Mouse (Mus musculus) liver, embryonic 15.5 days (tissue): ENCODE results near the gene Atp13a1. TPM values are rescaled to one million over a fixed set of nuclear protein-coding genes. Genes with fewer than 3 reads are reported as not detected.

Experiments
- ATAC-seq: fragments of 200-750 bp; cut with Nextera tagmentation; 2 replicates; pipeline ENCODE4 v1.8.0; 2017; ENCODE audit warnings: moderate number of reproducible peaks, mild to moderate bottlenecking, moderate library complexity; ENCODE audit not compliant: insufficient read depth
- H3K27ac ChIP-seq: fragments of 300-500 bp; sonication (generic); replicated peaks from 2 replicates; pipeline ENCODE4 v1.5.1; 2015; ENCODE audit warnings: mild to moderate bottlenecking, inconsistent platforms
- H3K27me3 ChIP-seq: fragments of 300-500 bp; sonication (generic); 2 replicates; pipeline ENCODE4 v1.6.1; 2015; ENCODE audit warnings: mild to moderate bottlenecking, inconsistent platforms
- H3K36me3 ChIP-seq: fragments of 300-500 bp; sonication (generic); replicated peaks from 2 replicates; pipeline ENCODE4 v1.6.1; 2015; ENCODE audit warnings: moderate library complexity, mild to moderate bottlenecking, inconsistent platforms
- H3K4me1 ChIP-seq: fragments of 300-500 bp; sonication (generic); replicated peaks from 2 replicates; pipeline ENCODE4 v1.6.1; 2015; ENCODE audit warnings: inconsistent platforms
- H3K4me2 ChIP-seq: fragments of 300-500 bp; sonication (generic); 2 replicates; pipeline ENCODE4 v1.6.1; 2015; ENCODE audit warnings: moderate library complexity, mild to moderate bottlenecking, inconsistent platforms
- H3K4me3 ChIP-seq: fragments of 300-500 bp; sonication (generic); replicated peaks from 2 replicates; pipeline ENCODE4 v1.5.1; 2015; ENCODE audit warnings: mild to moderate bottlenecking, inconsistent platforms
- H3K9ac ChIP-seq: fragments of 300-500 bp; sonication (generic); 2 replicates; pipeline ENCODE4 v1.6.1; 2015; ENCODE audit warnings: moderate library complexity, mild to moderate bottlenecking, inconsistent platforms
- H3K9me3 ChIP-seq: fragments of 300-500 bp; sonication (generic); replicated peaks from 2 replicates; pipeline ENCODE4 v1.6.1; 2016; ENCODE audit warnings: inconsistent platforms
- WGBS: fragments of 180-500 bp; shearing (Covaris S2); methylation state at CpG from one replicate; pipeline ENCODE4 v1.1.7; 2015; ENCODE audit warnings: mixed read lengths; ENCODE audit not compliant: insufficient replicate concordance; 5-methylcytosine and 5-hydroxymethylcytosine counted together
- polyA plus RNA-seq: library from polyadenylated mRNA; unstranded; fragments of >200 nt; fragmentation: Nextera tagmentation; extraction: Ambion mirVana; gene quantifications from 2 replicates; pipeline ENCODE4 v1.2.1, GENCODE M21; 2015

The Atp13a1 gene
- polyA plus RNA-seq, 1 experiment from 2014 or later, result 19.6 TPM

- Histone ChIP-seq H3K36me3 (peaks cover 29% of the 10 kb centered on the region), H3K4me2 (no peak overlapping the region), H3K27ac (no peak overlapping the region), H3K27me3 (no peaks in the 10 kb centered on the region), H3K4me1 (no peaks in the 10 kb centered on the region), H3K4me3 (no peak overlapping the region), H3K9ac (no peak overlapping the region), H3K9me3 (no peaks in the 10 kb centered on the region)
- WGBS, result 65% methylated on average over 2 of the region's 2 CpGs
- ATAC-seq, result no peak
These were observed 23.9 kb downstream of the Atp13a1 start for GRCm38 (mm10) chr8:69814881-69815280.

GRCm38 (mm10) chr8:69815396-69815795 is 24.4 kb downstream of the Atp13a1 start:
- Histone ChIP-seq H3K9ac (no peak overlapping the region), H3K4me3 (no peak overlapping the region), H3K27me3 (no peaks in the 10 kb centered on the region), H3K4me2 (no peak overlapping the region), H3K4me1 (no peaks in the 10 kb centered on the region), H3K27ac (no peak overlapping the region), H3K36me3 (peaks cover 29% of the 10 kb centered on the region), H3K9me3 (no peaks in the 10 kb centered on the region)
- WGBS, result 75% methylated on average over 4 of the region's 4 CpGs
- ATAC-seq, result no peak

GRCm38 (mm10) chr8:69820466-69820865 is 29.5 kb downstream of the Atp13a1 start:
- Histone ChIP-seq H3K27me3 (peaks cover 9% of the 10 kb centered on the region; the same call in 1 of the 2 replicates), H3K27ac (no peak overlapping the region), H3K4me2 (no peak overlapping the region), H3K9me3 (no peaks in the 10 kb centered on the region), H3K4me1 (peaks cover 13% of the 10 kb centered on the region), H3K36me3 (peaks cover 8% of the 10 kb centered on the region), H3K4me3 (no peak overlapping the region), H3K9ac (no peak overlapping the region)
- 72% methylated on average over 9 of the region's 9 CpGs for WGBS
- no peak for ATAC-seq

GRCm38 (mm10) chr8:69821971-69822385 is 31.0 kb downstream of the Atp13a1 start:
- under 1% methylated on average over 20 of the region's 22 CpGs for WGBS
- Histone ChIP-seq H3K36me3 (peaks cover 6% of the 10 kb centered on the region), H3K4me2 (peak overlapping the region; percentile 79), H3K27me3 (peaks cover 9% of the 10 kb centered on the region; the same call in 1 of the 2 replicates), H3K27ac (no peak overlapping the region), H3K9ac (peak overlapping the region; percentile 39; the same call in 1 of the 2 replicates), H3K4me3 (peak overlapping the region; percentile 53), H3K4me1 (peaks cover 13% of the 10 kb centered on the region), H3K9me3 (no peaks in the 10 kb centered on the region)
- no peak for ATAC-seq

- H3K4me2 ChIP-seq, result peak within 1 kb of the TSS; percentile 79
- H3K9me3 ChIP-seq, result no peaks in the 10 kb centered on the region
- peak within 1 kb of the TSS; percentile 53 for H3K4me3 ChIP-seq
- H3K27ac ChIP-seq, result no peak within 1 kb of the TSS
- H3K36me3 ChIP-seq, result peaks cover 6% of the 10 kb centered on the region
- ATAC-seq, result peak; percentile 63
- H3K27me3 ChIP-seq, result peaks cover 9% of the 10 kb centered on the region; the same call in 1 of the 2 replicates
- peaks cover 13% of the 10 kb centered on the region for H3K4me1 ChIP-seq
- H3K9ac ChIP-seq, result peak within 1 kb of the TSS; percentile 39; the same call in 1 of the 2 replicates
- 3% methylated on average over 32 of the region's 35 CpGs for WGBS
These were observed 31.6 kb downstream of the Atp13a1 start, which contains the start of gene Lpar2 for GRCm38 (mm10) chr8:69822386-69823191. Gene Lpar2 (plus strand): TSS chr8:69822429.

GRCm38 (mm10) chr8:69826371-69826770 is 35.4 kb downstream of the Atp13a1 start:
- no peak for ATAC-seq
- Histone ChIP-seq H3K27me3 (peaks cover 9% of the 10 kb centered on the region; the same call in 1 of the 2 replicates), H3K36me3 (no peaks in the 10 kb centered on the region), H3K4me1 (peaks cover 13% of the 10 kb centered on the region), H3K9ac (no peak overlapping the region), H3K27ac (no peak overlapping the region), H3K4me3 (no peak overlapping the region), H3K9me3 (no peaks in the 10 kb centered on the region), H3K4me2 (no peak overlapping the region)
- 82% methylated on average over 12 of the region's 12 CpGs for WGBS

GRCm38 (mm10) chr8:69832298-69832853 is 41.4 kb downstream of the Atp13a1 start, which contains the start of gene Pbx4:
Gene Pbx4 (plus strand): TSS chr8:69832491.
- Histone ChIP-seq H3K36me3 (no peaks in the 10 kb centered on the region), H3K9me3 (no peaks in the 10 kb centered on the region), H3K4me3 (peak within 1 kb of the TSS; percentile 69), H3K27me3 (no peaks in the 10 kb centered on the region; the same call in 1 of the 2 replicates), H3K27ac (peak within 1 kb of the TSS; percentile 53; the same call in 1 of the 2 replicates), H3K4me2 (peak within 1 kb of the TSS; percentile 96), H3K9ac (peak within 1 kb of the TSS; percentile 70), H3K4me1 (peaks cover 19% of the 10 kb centered on the region)
- peak; percentile 90 for ATAC-seq
- under 1% methylated on average over 38 of the region's 38 CpGs for WGBS

GRCm38 (mm10) chr8:69837057-69837682 is 46.2 kb downstream of the Atp13a1 start:
- peaks cover 13% of the 10 kb centered on the region for H3K4me1 ChIP-seq
- H3K9ac ChIP-seq, result no peak overlapping the region
- no peaks in the 10 kb centered on the region for H3K9me3 ChIP-seq
- no peak overlapping the region for H3K4me3 ChIP-seq
- no peak for ATAC-seq
- no peak overlapping the region for H3K4me2 ChIP-seq
- no peaks in the 10 kb centered on the region for H3K36me3 ChIP-seq
- no peak overlapping the region for H3K27ac ChIP-seq
- WGBS, result 56% methylated on average over 8 of the region's 8 CpGs
- no peaks in the 10 kb centered on the region; the same call in 1 of the 2 replicates for H3K27me3 ChIP-seq

GRCm38 (mm10) chr8:69847167-69848065 is 56.5 kb downstream of the Atp13a1 start:
- Histone ChIP-seq H3K9ac (no peak overlapping the region), H3K36me3 (no peaks in the 10 kb centered on the region), H3K27me3 (no peaks in the 10 kb centered on the region), H3K4me2 (no peak overlapping the region), H3K4me3 (no peak overlapping the region), H3K27ac (no peak overlapping the region), H3K9me3 (no peaks in the 10 kb centered on the region), H3K4me1 (peaks cover 16% of the 10 kb centered on the region)
- WGBS, result 48% methylated on average over 3 of the region's 3 CpGs
- no peak for ATAC-seq

- no peak overlapping the region for H3K4me3 ChIP-seq
- ATAC-seq, result no peak
- no peak overlapping the region for H3K27ac ChIP-seq
- H3K4me1 ChIP-seq, result peaks cover 16% of the 10 kb centered on the region
- no peak overlapping the region for H3K4me2 ChIP-seq
- H3K9me3 ChIP-seq, result no peaks in the 10 kb centered on the region
- H3K36me3 ChIP-seq, result no peaks in the 10 kb centered on the region
- WGBS, result 62% methylated on average over 8 of the region's 8 CpGs
- H3K27me3 ChIP-seq, result no peaks in the 10 kb centered on the region
- H3K9ac ChIP-seq, result no peak overlapping the region
These were observed 58.0 kb downstream of the Atp13a1 start for GRCm38 (mm10) chr8:69848951-69849350.
